Mouse (Mus musculus): ENCODE results near the gene Ptgds.

Gene Ptgds

GRCm38 (mm10) chr2:25441067-25441466 is 28.8 kb downstream of the Ptgds start:
- no peak for DNase-seq

GRCm38 (mm10) chr2:25436286-25436820 is 33.5 kb downstream of the Ptgds start:
- DNase-seq = no peak

DNA sequence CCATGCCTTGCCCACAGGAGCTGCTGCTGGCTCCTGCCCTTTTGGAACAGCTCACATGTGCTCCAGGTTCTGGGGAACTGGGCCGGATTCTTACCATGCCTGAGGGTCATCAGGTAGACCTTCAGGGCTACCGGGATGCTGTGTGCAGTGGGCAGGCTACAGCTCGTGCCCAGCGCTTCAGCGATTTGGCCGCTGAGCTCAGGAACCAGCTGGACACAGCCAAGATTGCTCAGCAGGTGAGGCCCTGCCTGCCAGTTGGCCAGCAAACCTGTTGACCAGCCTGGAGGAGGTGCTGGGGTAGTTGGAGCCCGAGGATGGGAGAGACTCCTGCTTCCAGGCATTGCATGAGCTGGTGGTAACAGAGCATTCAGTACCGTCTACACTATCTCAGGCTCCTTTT is 35.6 kb downstream of the Ptgds start:
- DNase-seq = no peak

- no peak for DNase-seq
Observed at GRCm38 (mm10) chr2:25433101-25433500, 36.7 kb downstream of the Ptgds start.

- no peak for DNase-seq
Observed at GRCm38 (mm10) chr2:25432326-25433098, 37.3 kb downstream of the Ptgds start.

GRCm38 (mm10) chr2:25431308-25431855 is 38.5 kb downstream of the Ptgds start:
- no peak for DNase-seq

DNA sequence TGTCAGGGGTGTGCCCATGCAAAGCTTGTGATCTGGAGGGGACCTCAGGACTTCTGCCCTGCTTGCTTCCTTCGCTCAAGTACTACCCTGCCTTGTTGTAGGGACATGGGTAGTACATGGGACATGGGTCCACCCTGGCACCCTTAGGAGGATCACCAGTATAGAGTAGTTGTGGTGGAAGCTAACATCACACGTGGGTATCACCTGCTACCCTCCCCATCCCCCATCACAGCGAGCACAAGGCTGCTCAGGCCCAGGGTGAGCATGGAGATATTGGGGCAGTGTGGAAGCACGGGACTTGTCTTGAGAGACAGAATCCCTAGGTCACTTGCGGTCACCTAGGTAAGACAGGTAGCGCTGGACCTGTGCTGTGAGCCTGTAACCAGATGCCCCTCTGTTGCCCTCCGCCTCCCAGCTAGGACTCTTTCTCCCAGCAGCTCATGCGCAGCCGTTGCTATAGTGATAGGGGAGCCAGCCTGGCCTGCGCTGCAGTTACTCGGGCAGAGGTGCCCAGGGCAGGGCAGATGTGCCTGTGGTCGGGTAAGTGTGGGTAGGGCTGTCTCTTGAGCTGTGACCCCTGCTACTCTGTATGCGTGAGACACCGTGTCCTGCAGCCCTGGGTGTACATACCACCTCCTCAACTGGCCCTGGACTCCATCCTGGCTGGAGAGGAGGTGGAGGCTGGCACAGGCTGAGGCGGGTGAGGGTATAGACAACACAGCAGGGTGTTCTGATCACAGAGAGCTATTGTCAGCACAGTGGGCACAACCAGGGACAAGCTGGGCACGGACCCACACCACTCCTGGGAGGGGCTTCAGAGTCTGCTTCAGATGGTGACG is 39.2 kb downstream of the Ptgds start:
- peak; percentile 63 for DNase-seq

DNA sequence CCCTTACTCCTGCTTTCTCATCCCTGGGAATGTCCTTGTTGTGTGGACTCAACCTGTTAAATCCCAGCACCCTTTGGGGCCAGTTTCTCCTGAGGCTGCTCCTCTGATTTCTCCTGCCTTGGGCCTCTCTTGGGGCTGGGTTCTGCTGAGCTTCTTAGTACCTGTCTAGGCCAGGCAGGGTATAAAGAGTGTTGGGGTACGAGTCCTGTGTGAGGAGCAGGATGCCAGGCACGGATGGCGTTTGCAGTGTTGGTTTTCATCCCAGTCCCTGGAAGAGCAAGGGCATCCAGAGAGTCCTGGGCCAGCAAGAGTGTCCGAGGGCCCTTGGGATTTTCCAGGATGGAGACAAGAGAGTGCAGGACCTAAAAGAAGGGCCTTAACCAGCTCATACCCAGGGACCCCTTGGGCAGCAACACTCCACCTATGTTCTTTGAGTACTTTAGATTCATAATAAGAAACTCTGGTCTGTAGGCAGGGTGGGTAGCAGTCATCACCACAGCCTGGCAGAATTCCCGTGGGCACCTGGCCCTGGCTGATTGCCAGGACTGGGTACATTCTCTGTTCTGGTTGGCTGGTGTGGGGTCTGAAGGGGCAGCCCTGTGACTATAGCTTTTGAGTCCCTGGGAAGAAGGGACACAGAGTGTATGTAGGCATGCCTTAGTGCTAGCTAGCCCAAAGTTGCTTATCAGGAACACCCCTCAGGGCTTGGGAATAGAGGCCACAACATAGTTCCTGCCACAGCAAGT is 40.2 kb downstream of the Ptgds start:
- DNase-seq = no peak

DNA sequence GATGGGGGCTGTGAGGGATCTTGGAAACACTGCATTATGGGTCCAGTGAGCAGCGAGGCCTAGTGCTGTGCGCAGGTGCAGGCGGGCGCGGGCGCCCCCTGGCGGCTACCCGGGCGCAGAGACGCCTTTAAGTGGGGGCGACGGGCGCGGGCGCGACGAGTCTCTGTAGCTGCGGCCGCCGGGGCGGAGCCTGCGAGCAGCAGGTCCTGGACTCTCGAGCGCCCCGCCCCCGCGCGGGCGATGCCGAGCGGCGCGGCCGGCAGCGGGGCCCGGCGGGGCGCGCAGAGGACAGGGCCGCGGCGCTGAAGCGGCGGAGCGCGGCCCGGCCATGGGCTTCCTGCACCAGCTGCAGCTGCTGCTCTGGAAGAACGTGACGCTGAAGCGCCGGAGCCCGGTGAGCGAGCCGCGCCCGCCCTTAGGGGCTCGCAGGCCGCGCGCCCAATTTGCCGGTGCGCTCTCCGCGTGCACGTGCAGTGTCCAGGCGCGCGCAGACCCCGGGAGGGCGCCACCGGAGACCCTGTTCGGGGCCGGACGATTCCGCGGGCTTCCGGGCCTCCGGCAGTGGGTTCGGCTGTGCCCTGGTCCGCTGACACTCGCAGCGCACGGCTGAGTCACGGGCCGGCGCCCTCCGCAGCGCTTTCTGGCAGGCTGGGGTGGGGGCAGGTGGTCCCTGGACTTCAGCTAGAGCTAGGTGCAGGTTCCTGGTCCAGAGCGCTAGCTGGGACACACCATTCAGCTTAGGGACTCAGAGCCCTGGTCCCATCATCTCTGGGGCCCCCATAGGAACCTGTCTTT is 41.2 kb downstream of the Ptgds start, which contains the start of gene Abca2:
Gene Abca2 (plus strand): TSS at position 262 of the 795 bp plus-strand sequence.
- DNase-seq = peak; percentile 96

- no peak for DNase-seq
Observed at GRCm38 (mm10) chr2:25427256-25427655, 42.6 kb downstream of the Ptgds start.

GRCm38 (mm10) chr2:25426721-25427191 is 43.1 kb downstream of the Ptgds start:
- peak; percentile 88 for DNase-seq

DNA sequence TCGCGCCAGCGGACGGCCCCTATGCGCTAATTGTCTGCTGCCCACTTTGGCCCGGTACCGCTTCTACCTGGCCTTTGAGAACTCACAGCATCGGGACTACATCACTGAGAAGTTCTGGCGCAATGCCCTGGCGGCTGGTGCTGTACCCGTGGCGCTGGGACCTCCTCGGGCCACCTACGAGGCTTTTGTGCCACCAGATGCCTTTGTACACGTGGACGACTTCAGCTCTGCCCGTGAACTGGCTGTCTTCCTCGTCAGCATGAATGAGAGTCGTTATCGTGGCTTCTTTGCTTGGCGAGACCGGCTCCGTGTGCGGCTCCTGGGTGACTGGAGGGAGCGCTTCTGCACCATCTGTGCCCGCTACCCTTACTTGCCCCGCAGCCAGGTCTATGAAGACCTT is 44.4 kb downstream of the Ptgds start:
- no peak for DNase-seq

DNA sequence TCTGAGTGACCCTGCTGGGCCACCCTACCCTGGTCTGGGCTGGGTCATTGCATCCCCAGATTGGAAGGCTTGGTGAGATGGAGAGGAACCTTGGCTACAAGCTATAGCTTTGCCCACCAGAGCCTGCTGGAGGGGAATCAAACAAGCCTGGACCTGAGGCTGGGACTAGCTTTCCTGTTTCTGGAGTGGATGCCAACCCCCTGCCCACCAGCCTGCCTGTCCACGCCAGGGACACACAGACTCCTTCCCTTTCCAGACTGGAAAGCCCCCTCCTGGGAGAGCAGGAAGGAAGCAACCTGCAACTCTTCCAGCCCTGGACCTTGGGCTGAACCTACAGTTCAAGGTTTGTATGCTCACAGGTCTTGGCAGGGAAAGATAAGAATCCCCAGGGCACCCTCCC is 46.2 kb downstream of the Ptgds start:
- DNase-seq = no peak

- no peak for DNase-seq
Observed at GRCm38 (mm10) chr2:25422587-25423410, 47.0 kb downstream of the Ptgds start, which contains the start of gene Fut7. TSS of gene Fut7 (plus strand) at chr2:25423267.

GRCm38 (mm10) chr2:25421896-25422295 is 48.0 kb downstream of the Ptgds start:
- DNase-seq = peak; percentile 86

- DNase-seq = no peak
Observed at GRCm38 (mm10) chr2:25417426-25417825, 52.4 kb downstream of the Ptgds start.
